Mouse (Mus musculus): ENCODE measurements around the gene Dap. TPM values are rescaled to one million over a fixed set of nuclear protein-coding genes. Genes with fewer than 3 reads are reported as not detected.

Gene Dap
- total and polyA plus RNA-seq, 3 experiments, result 12.6 to 69.8 (median 15.1) TPM

DNA sequence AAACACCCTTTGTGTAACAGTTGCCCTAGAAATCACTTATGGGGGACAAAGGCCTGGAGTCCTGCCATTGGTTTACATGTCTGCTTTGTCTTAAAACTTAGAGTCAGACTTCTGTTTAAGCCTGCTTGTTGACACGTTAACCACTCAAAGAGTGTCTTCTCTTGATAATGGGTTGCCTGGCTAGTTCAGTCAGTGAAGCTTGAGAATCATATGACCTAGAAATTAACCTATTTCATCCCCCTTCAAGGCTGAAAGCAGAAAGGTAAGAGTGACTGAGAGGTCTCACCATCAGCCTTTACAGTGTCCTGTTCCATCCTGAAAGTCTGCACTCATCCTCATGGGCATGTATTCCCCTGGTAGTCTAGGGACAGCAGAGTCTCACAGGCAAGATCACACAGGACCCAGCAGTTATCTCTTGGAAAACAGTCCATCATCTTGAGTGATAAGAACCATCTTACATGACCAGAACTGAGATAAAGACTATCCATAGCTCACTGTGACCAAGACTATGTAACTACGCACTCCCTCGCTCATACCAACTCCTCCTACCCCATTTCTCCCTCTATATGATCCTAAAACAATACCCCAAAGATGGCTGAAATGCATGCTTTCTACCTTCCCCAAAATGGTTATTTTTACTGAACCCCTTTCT is 10.4 kb upstream of the Dap start:
- no peak overlapping the region for H3K4me2 ChIP-seq (ENCODE audit: insufficient read depth, low read depth, poor library complexity, severe bottlenecking)
- no peak overlapping the region for H3K27ac ChIP-seq (ENCODE audit: insufficient read depth, low read depth)
- no peak for DNase-seq (ENCODE audit: extremely low read depth)
- dilution Hi-C loops (cut with MboI; ENCODE audit: extremely low pct_ligation_motif_present, extremely low pct_unique_long_range_greater_than_20kb, low sequenced_read_pairs) (no loop called here), in situ Hi-C loops (cut with MboI; ENCODE audit: low pct_ligation_motif_present, low pct_unique_long_range_greater_than_20kb, low sequenced_read_pairs) (no loop called here)
- H3K9ac ChIP-seq (ENCODE audit: insufficient read depth, low read depth), result no peak overlapping the region
- TF ChIP-seq MAX (IDR thresholded peaks at IDR 0.05; ENCODE audit: low read length), result no peak
- TF ChIP-seq TBP (conservative IDR thresholded peaks at IDR 0.05; ENCODE audit: low read depth, low read length), result no peak
- no peak for TF ChIP-seq MYC (IDR thresholded peaks at IDR 0.05; ENCODE audit: low read depth, low read length)
- TF ChIP-seq MEF2A (IDR thresholded peaks at IDR 0.05; ENCODE audit: borderline replicate concordance, low read depth, low read length), result no peak
- TF ChIP-seq USF2 (conservative IDR thresholded peaks at IDR 0.05; ENCODE audit: low read depth, low read length), result no peak
- TF ChIP-seq ZMIZ1 (IDR thresholded peaks at IDR 0.05; ENCODE audit: low read depth, low read length), result no peak
- no peak for TF ChIP-seq UBTF (IDR thresholded peaks at IDR 0.05; ENCODE audit: low read depth, low read length)
- no peak for TF ChIP-seq MXI1 (IDR thresholded peaks at IDR 0.05; ENCODE audit: low read depth, low read length)
- TF ChIP-seq MAFK (IDR thresholded peaks at IDR 0.05; ENCODE audit: insufficient replicate concordance, low read length), result no peak
- no peak for TF ChIP-seq CTCF (conservative IDR thresholded peaks at IDR 0.05 in 1 of 2, IDR thresholded peaks at IDR 0.05 in 1 of 2; ENCODE audit: low read depth in 2 of 2, low read length in 2 of 2)
- no peak for TF ChIP-seq E2F4 (IDR thresholded peaks at IDR 0.05; ENCODE audit: insufficient replicate concordance, low read depth, low read length)
- no peak for TF ChIP-seq JUND (conservative IDR thresholded peaks at IDR 0.05; ENCODE audit: low read depth, low read length)
- TF ChIP-seq JUN (IDR thresholded peaks at IDR 0.05; ENCODE audit: insufficient read depth, low read depth, low read length), result no peak
- no peak for TF ChIP-seq SIN3A (IDR thresholded peaks at IDR 0.05; ENCODE audit: low read length)
- TF ChIP-seq ZNF384 (IDR thresholded peaks at IDR 0.05; ENCODE audit: low read depth, low read length), result no peak
- TF ChIP-seq CHD1 (IDR thresholded peaks at IDR 0.05; ENCODE audit: low read depth, low read length), result no peak
- H3K9me3 ChIP-seq (replicated peaks; ENCODE audit: low read length), result no peaks in the 10 kb centered on the region
- H3K4me3 ChIP-seq (replicated peaks in 1 of 3; ENCODE audit: low read depth in 2 of 3, low read length in 2 of 3, poor library complexity in 1 of 3), result no peak overlapping the region
- no peaks in the 10 kb centered on the region for H3K36me3 ChIP-seq (replicated peaks in 1 of 2; ENCODE audit: control insufficient read depth in 1 of 2, insufficient read depth in 1 of 2, low read length in 1 of 2)
- no peaks in the 10 kb centered on the region for H3K79me2 ChIP-seq (replicated peaks; ENCODE audit: control insufficient read depth, extremely low read depth, insufficient read depth, poor library complexity, severe bottlenecking)
- peaks cover 0 to 4% of the 10 kb centered on the region in 2 experiments; a peak in 1 of 4 replicates for H3K4me1 ChIP-seq (ENCODE audit: control insufficient read depth in 1 of 2, insufficient read depth in 2 of 2)
- no peaks in the 10 kb centered on the region for H3K27me3 ChIP-seq (replicated peaks)

- no peak for DNase-seq (ENCODE audit: extremely low read depth)
- H3K27ac ChIP-seq (ENCODE audit: insufficient read depth, low read depth), result no peak overlapping the region
- no peaks in the 10 kb centered on the region for H3K79me2 ChIP-seq (replicated peaks; ENCODE audit: control insufficient read depth, extremely low read depth, insufficient read depth, poor library complexity, severe bottlenecking)
- H3K4me2 ChIP-seq (ENCODE audit: insufficient read depth, low read depth, poor library complexity, severe bottlenecking), result no peak overlapping the region
- no peak overlapping the region for H3K9ac ChIP-seq (ENCODE audit: insufficient read depth, low read depth)
- in situ Hi-C loops (cut with MboI; ENCODE audit: low pct_ligation_motif_present, low pct_unique_long_range_greater_than_20kb, low sequenced_read_pairs) (no loop called here), dilution Hi-C loops (cut with MboI; ENCODE audit: extremely low pct_ligation_motif_present, extremely low pct_unique_long_range_greater_than_20kb, low sequenced_read_pairs) (no loop called here)
- peaks cover 0 to 30% of the 10 kb centered on the region in 2 experiments; a peak in 2 of 4 replicates for H3K4me1 ChIP-seq (ENCODE audit: control insufficient read depth in 1 of 2, insufficient read depth in 2 of 2)
- TF ChIP-seq MAZ (IDR thresholded peaks at IDR 0.05; ENCODE audit: low read depth, low read length) (0 out of 2 replicates have a peak, but pooled peaks have one; percentile 21), MAX (IDR thresholded peaks at IDR 0.05; ENCODE audit: low read length) (no peak)
- no peaks in the 10 kb centered on the region for H3K9me3 ChIP-seq (replicated peaks; ENCODE audit: low read length)
- H3K27me3 ChIP-seq (replicated peaks), result no peaks in the 10 kb centered on the region
- peaks cover 0 to 2% of the 10 kb centered on the region in 2 experiments for H3K36me3 ChIP-seq (replicated peaks in 1 of 2; ENCODE audit: control insufficient read depth in 1 of 2, insufficient read depth in 1 of 2, low read length in 1 of 2)
- H3K4me3 ChIP-seq (replicated peaks in 1 of 3; ENCODE audit: low read depth in 2 of 3, low read length in 2 of 3, poor library complexity in 1 of 3), result no peak overlapping the region
Observed at GRCm38 (mm10) chr15:31222216-31222615, 1.9 kb upstream of the Dap start.

Measured in CH12.LX (cell line).